Mouse (Mus musculus): ENCODE data around the gene Amdhd1. TPM values are rescaled to one million over a fixed set of nuclear protein-coding genes. Genes with fewer than 3 reads are reported as not detected.
A peak's percentile ranks its signal among the peaks of the same experiment; 100 is the strongest.

Gene Amdhd1
- polyA plus RNA-seq, 1 experiment from 2014 or later = 1.7 TPM

DNA sequence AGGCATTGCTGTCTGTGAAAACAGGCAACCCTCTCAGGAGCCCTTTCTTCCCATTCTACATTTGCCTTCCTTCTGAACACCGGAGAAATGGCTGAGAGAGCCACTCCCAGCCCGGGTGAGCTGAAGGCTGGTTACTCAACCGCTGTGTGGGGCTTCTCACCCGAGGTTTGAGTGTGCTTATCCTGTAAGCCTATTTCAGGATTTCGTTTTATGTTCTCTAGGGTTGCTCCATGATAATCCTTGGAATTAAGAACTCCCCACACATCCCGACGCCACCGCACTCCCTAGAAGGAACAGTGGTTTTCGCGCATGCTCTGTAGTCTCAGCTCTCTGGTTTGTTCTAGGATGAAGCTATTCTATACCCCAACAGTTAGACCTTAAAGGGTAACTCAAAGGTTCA lies 38.5 kb downstream of the Amdhd1 start:
- Histone ChIP-seq H3K4me3 (replicated peaks; ENCODE audit: low read length) (no peak overlapping the region), H3K27me3 (ENCODE audit: control insufficient read depth, insufficient read depth, low read length) (no peaks in the 10 kb centered on the region), H3K4me1 (ENCODE audit: control insufficient read depth, insufficient read depth, low read length) (no peaks in the 10 kb centered on the region), H3K9ac (ENCODE audit: low read length) (no peak overlapping the region), H3K4me2 (ENCODE audit: low read depth, low read length) (no peak overlapping the region), H3K9me3 (replicated peaks; ENCODE audit: control insufficient read depth, low read length) (no peaks in the 10 kb centered on the region), H3K36me3 (ENCODE audit: control insufficient read depth, insufficient read depth, low read length) (no peaks in the 10 kb centered on the region), H3K27ac (ENCODE audit: low read length) (no peak overlapping the region)
- 72% methylated on average over 10 of the region's 10 CpGs for WGBS
- ATAC-seq (ENCODE audit: insufficient read depth, low FRiP score) = no peak

DNA sequence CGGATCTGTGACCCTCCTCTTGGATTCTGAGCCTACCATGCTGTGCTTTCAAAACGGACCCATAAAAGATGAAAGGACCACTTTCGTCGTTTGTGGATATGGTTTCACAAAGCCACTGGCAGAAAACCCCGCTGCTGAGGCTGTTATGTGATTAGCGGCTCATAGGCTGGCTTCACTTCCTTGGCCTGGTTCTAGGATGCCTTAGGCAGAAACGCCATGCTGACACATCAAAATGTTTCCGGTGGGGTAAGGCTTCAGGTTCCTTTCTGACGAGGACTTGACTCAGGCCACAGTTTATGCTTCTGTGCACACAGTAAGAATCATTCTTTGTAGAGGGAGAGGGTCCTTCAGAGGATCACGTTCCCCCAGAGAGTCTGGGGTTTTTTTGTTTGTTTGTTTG lies 39.0 kb downstream of the Amdhd1 start:
- no peak for ATAC-seq (ENCODE audit: insufficient read depth, low FRiP score)
- Histone ChIP-seq H3K4me3 (replicated peaks; ENCODE audit: low read length) (no peak overlapping the region), H3K9me3 (replicated peaks; ENCODE audit: control insufficient read depth, low read length) (no peaks in the 10 kb centered on the region), H3K4me2 (ENCODE audit: low read depth, low read length) (no peak overlapping the region), H3K36me3 (ENCODE audit: control insufficient read depth, insufficient read depth, low read length) (no peaks in the 10 kb centered on the region), H3K27me3 (ENCODE audit: control insufficient read depth, insufficient read depth, low read length) (no peaks in the 10 kb centered on the region), H3K4me1 (ENCODE audit: control insufficient read depth, insufficient read depth, low read length) (no peaks in the 10 kb centered on the region), H3K27ac (ENCODE audit: low read length) (no peak overlapping the region), H3K9ac (ENCODE audit: low read length) (no peak overlapping the region)
- WGBS = 69% methylated on average over 10 of the region's 10 CpGs

GRCm38 (mm10) chr10:93490451-93490850 lies 49.4 kb downstream of the Amdhd1 start:
- Histone ChIP-seq H3K9me3 (replicated peaks; ENCODE audit: control insufficient read depth, low read length) (no peaks in the 10 kb centered on the region), H3K36me3 (ENCODE audit: control insufficient read depth, insufficient read depth, low read length) (no peaks in the 10 kb centered on the region), H3K27ac (ENCODE audit: low read length) (no peak overlapping the region), H3K27me3 (ENCODE audit: control insufficient read depth, insufficient read depth, low read length) (no peaks in the 10 kb centered on the region), H3K9ac (ENCODE audit: low read length) (no peak overlapping the region), H3K4me1 (ENCODE audit: control insufficient read depth, insufficient read depth, low read length) (no peaks in the 10 kb centered on the region), H3K4me3 (replicated peaks; ENCODE audit: low read length) (no peak overlapping the region), H3K4me2 (ENCODE audit: low read depth, low read length) (no peak overlapping the region)
- no peak for ATAC-seq (ENCODE audit: insufficient read depth, low FRiP score)
- WGBS = 59% methylated on average over 4 of the region's 4 CpGs

- Histone ChIP-seq H3K27me3 (ENCODE audit: control insufficient read depth, insufficient read depth, low read length) (no peaks in the 10 kb centered on the region), H3K36me3 (ENCODE audit: control insufficient read depth, insufficient read depth, low read length) (no peaks in the 10 kb centered on the region), H3K4me1 (ENCODE audit: control insufficient read depth, insufficient read depth, low read length) (no peaks in the 10 kb centered on the region), H3K4me3 (replicated peaks; ENCODE audit: low read length) (no peak overlapping the region), H3K9ac (ENCODE audit: low read length) (no peak overlapping the region), H3K4me2 (ENCODE audit: low read depth, low read length) (no peak overlapping the region), H3K27ac (ENCODE audit: low read length) (no peak overlapping the region), H3K9me3 (replicated peaks; ENCODE audit: control insufficient read depth, low read length) (no peaks in the 10 kb centered on the region)
- ATAC-seq (ENCODE audit: insufficient read depth, low FRiP score) = peak; percentile 79
- 63% methylated on average over 6 of the region's 6 CpGs for WGBS
Observed at GRCm38 (mm10) chr10:93488828-93489226, 51.0 kb downstream of the Amdhd1 start.

- no peaks in the 10 kb centered on the region for H3K4me1 ChIP-seq (ENCODE audit: control insufficient read depth, insufficient read depth, low read length)
- H3K4me3 ChIP-seq (replicated peaks; ENCODE audit: low read length) = no peak within 1 kb of the TSS
- no peaks in the 10 kb centered on the region for H3K27me3 ChIP-seq (ENCODE audit: control insufficient read depth, insufficient read depth, low read length)
- H3K4me2 ChIP-seq (ENCODE audit: low read depth, low read length) = no peak within 1 kb of the TSS
- no peaks in the 10 kb centered on the region for H3K9me3 ChIP-seq (replicated peaks; ENCODE audit: control insufficient read depth, low read length)
- no peak for ATAC-seq (ENCODE audit: insufficient read depth, low FRiP score)
- H3K36me3 ChIP-seq (ENCODE audit: control insufficient read depth, insufficient read depth, low read length) = no peaks in the 10 kb centered on the region
- H3K27ac ChIP-seq (ENCODE audit: low read length) = no peak within 1 kb of the TSS
- 55% methylated on average over 17 of the region's 17 CpGs for WGBS
- H3K9ac ChIP-seq (ENCODE audit: low read length) = no peak within 1 kb of the TSS
Observed at GRCm38 (mm10) chr10:93488066-93488827, 51.6 kb downstream of the Amdhd1 start, which contains the start of gene Hal. Hal (plus strand) TSS chr10:93488768.

DNA sequence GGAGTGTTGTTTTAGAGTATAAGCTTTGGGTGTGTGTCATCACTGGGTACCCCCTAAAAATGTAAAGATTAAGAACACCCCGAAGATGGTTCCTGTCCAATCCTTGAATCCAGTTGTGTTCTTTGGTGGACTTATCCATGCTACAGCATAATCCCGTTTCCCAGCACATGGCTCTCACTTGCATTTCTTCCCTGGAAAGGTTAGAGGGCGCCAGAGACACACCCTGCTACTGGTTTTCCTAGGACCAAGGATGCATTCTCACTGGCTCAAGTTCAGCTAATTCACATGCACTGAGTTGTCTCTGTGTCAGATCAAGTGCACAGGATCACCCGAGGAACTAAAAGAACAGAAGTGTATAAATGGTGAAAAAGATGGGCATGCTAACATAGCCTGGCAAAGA lies 53.2 kb downstream of the Amdhd1 start:
- no peaks in the 10 kb centered on the region for H3K9me3 ChIP-seq (replicated peaks; ENCODE audit: control insufficient read depth, low read length)
- no peak overlapping the region for H3K9ac ChIP-seq (ENCODE audit: low read length)
- H3K27me3 ChIP-seq (ENCODE audit: control insufficient read depth, insufficient read depth, low read length) = no peaks in the 10 kb centered on the region
- H3K4me2 ChIP-seq (ENCODE audit: low read depth, low read length) = no peak overlapping the region
- no peaks in the 10 kb centered on the region for H3K4me1 ChIP-seq (ENCODE audit: control insufficient read depth, insufficient read depth, low read length)
- no peaks in the 10 kb centered on the region for H3K36me3 ChIP-seq (ENCODE audit: control insufficient read depth, insufficient read depth, low read length)
- H3K4me3 ChIP-seq (replicated peaks; ENCODE audit: low read length) = no peak overlapping the region
- 29% methylated on average over 4 of the region's 4 CpGs for WGBS
- ATAC-seq (ENCODE audit: insufficient read depth, low FRiP score) = no peak
- no peak overlapping the region for H3K27ac ChIP-seq (ENCODE audit: low read length)

DNA sequence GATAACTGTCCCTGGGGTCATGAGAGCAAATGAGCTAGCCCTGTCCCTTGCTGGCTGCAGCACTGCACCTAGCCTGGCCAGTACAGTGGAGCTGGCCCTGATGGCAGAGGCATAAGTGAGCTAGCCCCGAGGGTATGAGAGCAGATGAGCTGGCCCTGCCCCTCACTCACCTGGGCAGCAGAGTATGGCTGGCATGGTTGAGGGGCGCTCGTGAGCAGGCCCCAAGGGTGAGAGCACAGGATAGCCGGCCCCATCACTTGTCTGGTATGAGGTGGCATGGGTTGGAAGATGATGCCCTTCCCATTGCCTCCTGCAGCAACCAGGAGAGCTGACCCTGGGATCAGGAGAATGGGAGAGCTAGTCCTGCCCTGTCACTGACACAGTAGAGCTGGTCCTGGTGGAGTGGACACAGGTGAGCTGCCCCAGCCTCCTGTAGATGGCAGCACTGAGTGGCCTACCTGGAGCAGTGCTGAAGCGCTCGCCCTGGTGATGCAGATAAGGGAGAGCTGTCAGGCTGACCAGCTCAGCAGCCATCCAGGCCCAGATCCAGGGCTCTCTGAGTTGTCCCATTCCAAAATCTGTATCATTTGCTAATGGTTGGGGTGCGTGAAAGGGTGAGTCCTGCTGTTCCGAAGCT lies 54.7 kb downstream of the Amdhd1 start:
- 0 out of 2 replicates have a peak, but pooled peaks cover 6% of the 10 kb centered on the region for H3K36me3 ChIP-seq (ENCODE audit: control insufficient read depth, insufficient read depth, low read length)
- no peaks in the 10 kb centered on the region for H3K9me3 ChIP-seq (replicated peaks; ENCODE audit: control insufficient read depth, low read length)
- WGBS = 87% methylated on average over 8 of the region's 8 CpGs
- no peak overlapping the region for H3K27ac ChIP-seq (ENCODE audit: low read length)
- no peak overlapping the region for H3K9ac ChIP-seq (ENCODE audit: low read length)
- no peaks in the 10 kb centered on the region for H3K27me3 ChIP-seq (ENCODE audit: control insufficient read depth, insufficient read depth, low read length)
- no peak overlapping the region for H3K4me2 ChIP-seq (ENCODE audit: low read depth, low read length)
- H3K4me1 ChIP-seq (ENCODE audit: control insufficient read depth, insufficient read depth, low read length) = no peaks in the 10 kb centered on the region
- H3K4me3 ChIP-seq (replicated peaks; ENCODE audit: low read length) = no peak overlapping the region
- peak; percentile 63; the same call in 1 of the 2 replicates for ATAC-seq (ENCODE audit: insufficient read depth, low FRiP score)

- Histone ChIP-seq H3K4me2 (ENCODE audit: low read depth, low read length) (no peak overlapping the region), H3K4me1 (ENCODE audit: control insufficient read depth, insufficient read depth, low read length) (no peaks in the 10 kb centered on the region), H3K27ac (ENCODE audit: low read length) (no peak overlapping the region), H3K9me3 (replicated peaks; ENCODE audit: control insufficient read depth, low read length) (no peaks in the 10 kb centered on the region), H3K36me3 (ENCODE audit: control insufficient read depth, insufficient read depth, low read length) (0 out of 2 replicates have a peak, but pooled peaks cover 6% of the 10 kb centered on the region), H3K27me3 (ENCODE audit: control insufficient read depth, insufficient read depth, low read length) (no peaks in the 10 kb centered on the region), H3K4me3 (replicated peaks; ENCODE audit: low read length) (no peak overlapping the region), H3K9ac (ENCODE audit: low read length) (no peak overlapping the region)
- no peak for ATAC-seq (ENCODE audit: insufficient read depth, low FRiP score)
- 83% methylated on average over 8 of the region's 8 CpGs for WGBS
Observed at GRCm38 (mm10) chr10:93484511-93484910, 55.3 kb downstream of the Amdhd1 start.

Measured in stomach, embryonic 16.5 days (tissue).